Mouse (Mus musculus) layer of hippocampus, postnatal 36 days (tissue): ENCODE data around the gene Fbxo3. TPM values are rescaled to one million over a fixed set of nuclear protein-coding genes. Genes with fewer than 3 reads are reported as not detected.
"Not testable (repeated sequence)": the region's sequence is repeated elsewhere in the genome, so short reads cannot be mapped to it uniquely, and the experiment has no call there.

Experiments
- DNase-seq, 2 experiments: peaks; one replicate each; pipeline ENCODE4 v3.0.0; 2022
- total RNA-seq, 2 experiments: library from RNA; stranded (reverse); gene quantifications; 2 replicates each; pipeline ENCODE4 v1.2.3; 2021

Gene Fbxo3
- total RNA-seq, result 10 to 100 TPM; 48.7 to 49.2 TPM

- DNase-seq, result peak; percentile 78
Observed at GRCm38 (mm10) chr2:104027458-104028138, at the start of gene Fbxo3. Gene Fbxo3, plus strand, starts transcription at chr2:104027721.

GRCm38 (mm10) chr2:103982250-103982649, 45.3 kb upstream of the Fbxo3 start:
- peak; percentile 59 to 68 for DNase-seq

GRCm38 (mm10) chr2:103983146-103983545, 44.4 kb upstream of the Fbxo3 start:
- DNase-seq, result no peak

GRCm38 (mm10) chr2:103987595-103987994, 39.9 kb upstream of the Fbxo3 start:
- not testable (repeated sequence) for DNase-seq

GRCm38 (mm10) chr2:103989724-103990123, 37.8 kb upstream of the Fbxo3 start:
- no peak for DNase-seq

GRCm38 (mm10) chr2:103991303-103991702, 36.2 kb upstream of the Fbxo3 start:
- DNase-seq, result no peak

- DNase-seq, result no peak
Observed at GRCm38 (mm10) chr2:103992162-103992561, 35.4 kb upstream of the Fbxo3 start.

GRCm38 (mm10) chr2:103992618-103993332, 34.7 kb upstream of the Fbxo3 start:
- peak in 1 of 2 experiments; percentile 26 for DNase-seq

GRCm38 (mm10) chr2:104001076-104001475, 26.4 kb upstream of the Fbxo3 start:
- no peak for DNase-seq

- DNase-seq, result no peak
Observed at GRCm38 (mm10) chr2:104001861-104002260, 25.7 kb upstream of the Fbxo3 start.

GRCm38 (mm10) chr2:104002711-104003413, 24.7 kb upstream of the Fbxo3 start:
- peak; percentile 50 to 61 for DNase-seq

- DNase-seq, result no peak
Observed at GRCm38 (mm10) chr2:104007793-104008519, 19.6 kb upstream of the Fbxo3 start.

GRCm38 (mm10) chr2:104008853-104009252, 18.7 kb upstream of the Fbxo3 start:
- not testable (repeated sequence) for DNase-seq

GRCm38 (mm10) chr2:104023096-104023495, 4.4 kb upstream of the Fbxo3 start:
- no peak for DNase-seq

GRCm38 (mm10) chr2:104024656-104025055, 2.9 kb upstream of the Fbxo3 start:
- no peak for DNase-seq

GRCm38 (mm10) chr2:104028139-104028723, 710 bp downstream of the Fbxo3 start, which contains the start of gene 4931422A03Rik:
Gene 4931422A03Rik, minus strand, starts transcription at chr2:104028361.
- DNase-seq, result no peak

- DNase-seq, result no peak
Observed at GRCm38 (mm10) chr2:104029074-104029473, 1.6 kb downstream of the Fbxo3 start.

- no peak for DNase-seq
Observed at GRCm38 (mm10) chr2:104030381-104030780, 2.9 kb downstream of the Fbxo3 start.

GRCm38 (mm10) chr2:104032056-104032455, 4.5 kb downstream of the Fbxo3 start:
- DNase-seq, result no peak

GRCm38 (mm10) chr2:104034832-104035472, 7.4 kb downstream of the Fbxo3 start:
- DNase-seq, result peak; percentile 44 to 51

GRCm38 (mm10) chr2:104035595-104035994, 8.1 kb downstream of the Fbxo3 start:
- no peak for DNase-seq

- no peak for DNase-seq
Observed at GRCm38 (mm10) chr2:104036316-104036715, 8.8 kb downstream of the Fbxo3 start.
